Mouse (Mus musculus): ENCODE measurements at regions not wholly inside any gene's neighbourhood (a gene's known extent, or its start where the extent isn't known, plus 50 kb on each side); places are given as distances from the start of the nearest gene placed in this dataset.

DNA sequence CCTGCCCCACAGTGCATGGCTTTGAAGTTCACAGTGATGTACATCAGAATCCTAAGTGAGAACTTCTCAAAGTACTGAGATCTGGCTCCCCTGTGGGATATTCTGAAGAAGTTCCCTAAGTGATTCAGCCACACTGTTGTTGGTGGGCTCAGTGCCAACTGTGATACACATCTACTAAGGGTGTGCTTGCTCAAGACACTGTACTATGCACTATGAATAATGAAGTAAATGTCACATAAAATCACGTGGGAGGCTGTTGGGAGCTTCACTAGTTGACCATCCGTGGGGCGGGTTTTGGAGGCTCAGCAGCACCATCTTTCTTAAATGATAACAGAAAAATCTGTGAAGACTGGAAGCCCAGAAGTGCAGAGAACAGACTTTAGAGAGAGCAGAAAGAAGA lies 193.0 kb downstream of the Pten start:
- TF ChIP-seq CTCF (IDR thresholded peaks at IDR 0.05; ENCODE audit: low read depth, low read length) (no peak), GATA2 (IDR thresholded peaks at IDR 0.05; ENCODE audit: borderline replicate concordance, low read depth, low read length) (no peak), GATA1 (IDR thresholded peaks at IDR 0.05; ENCODE audit: borderline replicate concordance, low read length) (no peak), POLR2AphosphoS5 (IDR thresholded peaks at IDR 0.05; ENCODE audit: insufficient replicate concordance, low read depth, low read length) (no peak), TAL1 (conservative IDR thresholded peaks at IDR 0.05; ENCODE audit: low read depth, low read length) (no peak)
